Mouse (Mus musculus) bone marrow, adult 2 months (tissue): Measurements from ENCODE around the gene Pcnx.

ENCODE experiments used
- CTCF ChIP-seq: fragments of 200-500 bp; IDR thresholded peaks from 2 replicates; pipeline ENCODE4 v1.5.1; 2011; ENCODE audit warnings: low read length, control low read depth; ENCODE audit not compliant: control insufficient read depth, insufficient read depth
- POLR2A ChIP-seq: fragments of 200-500 bp; IDR thresholded peaks from 2 replicates; pipeline ENCODE4 v1.6.1; 2011; ENCODE audit warnings: low read depth, mild to moderate bottlenecking, control low read depth, low read length, borderline replicate concordance; ENCODE audit not compliant: control insufficient read depth

DNA sequence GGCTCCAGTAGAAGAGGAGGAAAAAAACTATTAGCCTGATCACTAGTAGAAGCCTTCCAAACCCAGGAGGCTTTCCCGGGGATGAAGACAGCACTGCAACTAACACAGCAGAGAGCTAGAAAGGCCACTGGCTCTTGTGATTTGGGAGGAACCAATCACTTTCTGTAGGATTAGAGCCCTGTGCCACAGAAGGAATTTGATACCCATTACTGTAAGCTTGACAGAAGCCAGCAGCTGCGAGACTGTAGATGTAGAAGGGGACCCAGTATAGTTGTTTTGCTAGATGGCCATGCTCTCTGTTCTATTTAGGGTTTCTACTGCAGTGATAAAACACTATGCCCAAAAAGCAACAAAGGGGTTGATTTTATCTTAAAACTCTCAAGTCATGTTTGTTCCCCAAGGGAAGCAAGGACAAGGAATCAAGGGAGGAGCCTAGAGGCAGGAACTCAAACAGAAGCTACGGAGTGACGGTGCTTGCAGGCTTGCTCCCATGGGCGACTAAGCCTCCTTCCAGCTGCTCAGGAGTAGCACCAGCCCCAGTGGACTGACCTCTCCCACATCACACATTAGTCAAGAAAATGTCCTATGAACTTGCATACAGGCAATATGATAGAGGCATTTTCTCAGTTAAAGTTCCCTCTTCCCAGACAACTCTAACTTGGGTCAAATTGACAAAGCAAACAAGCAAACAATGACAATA is 27.6 kb upstream of the Pcnx start:
- TF ChIP-seq CTCF (no peak), POLR2A (no peak)
